Mouse (Mus musculus) embryonic facial prominence, embryonic 12.5 days (tissue): ENCODE results near the gene Snf8. TPM values are rescaled to one million over a fixed set of nuclear protein-coding genes. Genes with fewer than 3 reads are reported as not detected.
A peak's percentile ranks its signal among the peaks of the same experiment; 100 is the strongest.

Source experiments
- ATAC-seq: fragments of 200-750 bp; cut with Nextera tagmentation; 2 replicates; pipeline ENCODE4 v1.8.0; 2017; ENCODE audit not compliant: insufficient number of reproducible peaks, insufficient read depth, low FRiP score, low TSS enrichment
- H3K27ac ChIP-seq: fragments of 300-500 bp; sonication (generic); 2 replicates; pipeline ENCODE4 v1.5.1; 2016; ENCODE audit warnings: mild to moderate bottlenecking
- H3K27me3 ChIP-seq: fragments of 300-500 bp; sonication (generic); 2 replicates; pipeline ENCODE4 v1.6.1; 2016; ENCODE audit warnings: mild to moderate bottlenecking, moderate library complexity
- H3K36me3 ChIP-seq: fragments of 300-500 bp; sonication (generic); 2 replicates; pipeline ENCODE4 v1.6.1; 2016; ENCODE audit warnings: mild to moderate bottlenecking
- H3K4me1 ChIP-seq: fragments of 300-500 bp; sonication (generic); 2 replicates; pipeline ENCODE4 v1.6.1; 2016
- H3K4me2 ChIP-seq: fragments of 300-500 bp; sonication (generic); replicated peaks from 2 replicates; pipeline ENCODE4 v1.6.1; 2016; ENCODE audit warnings: mild to moderate bottlenecking, moderate library complexity
- H3K4me3 ChIP-seq: fragments of 300-500 bp; sonication (generic); 2 replicates; pipeline ENCODE4 v1.5.1; 2016; ENCODE audit warnings: mild to moderate bottlenecking
- H3K9ac ChIP-seq: fragments of 300-500 bp; sonication (generic); 2 replicates; pipeline ENCODE4 v1.6.1; 2016; ENCODE audit warnings: mild to moderate bottlenecking, moderate library complexity
- H3K9me3 ChIP-seq: fragments of 300-500 bp; sonication (generic); 2 replicates; pipeline ENCODE4 v1.6.1; 2016; ENCODE audit warnings: mild to moderate bottlenecking, moderate library complexity
- WGBS: fragments of 180-500 bp; shearing (Covaris S2); methylation state at CpG from one replicate; pipeline ENCODE4 v1.1.7; 2016; 5-methylcytosine and 5-hydroxymethylcytosine counted together
- polyA plus RNA-seq: library from polyadenylated mRNA; unstranded; fragments of >200 nt; fragmentation: Nextera tagmentation; extraction: Ambion mirVana; gene quantifications from 2 replicates; pipeline ENCODE4 v1.2.1, GENCODE M21; 2016

Snf8 gene
- polyA plus RNA-seq, 1 experiment from 2014 or later = 106 TPM

DNA sequence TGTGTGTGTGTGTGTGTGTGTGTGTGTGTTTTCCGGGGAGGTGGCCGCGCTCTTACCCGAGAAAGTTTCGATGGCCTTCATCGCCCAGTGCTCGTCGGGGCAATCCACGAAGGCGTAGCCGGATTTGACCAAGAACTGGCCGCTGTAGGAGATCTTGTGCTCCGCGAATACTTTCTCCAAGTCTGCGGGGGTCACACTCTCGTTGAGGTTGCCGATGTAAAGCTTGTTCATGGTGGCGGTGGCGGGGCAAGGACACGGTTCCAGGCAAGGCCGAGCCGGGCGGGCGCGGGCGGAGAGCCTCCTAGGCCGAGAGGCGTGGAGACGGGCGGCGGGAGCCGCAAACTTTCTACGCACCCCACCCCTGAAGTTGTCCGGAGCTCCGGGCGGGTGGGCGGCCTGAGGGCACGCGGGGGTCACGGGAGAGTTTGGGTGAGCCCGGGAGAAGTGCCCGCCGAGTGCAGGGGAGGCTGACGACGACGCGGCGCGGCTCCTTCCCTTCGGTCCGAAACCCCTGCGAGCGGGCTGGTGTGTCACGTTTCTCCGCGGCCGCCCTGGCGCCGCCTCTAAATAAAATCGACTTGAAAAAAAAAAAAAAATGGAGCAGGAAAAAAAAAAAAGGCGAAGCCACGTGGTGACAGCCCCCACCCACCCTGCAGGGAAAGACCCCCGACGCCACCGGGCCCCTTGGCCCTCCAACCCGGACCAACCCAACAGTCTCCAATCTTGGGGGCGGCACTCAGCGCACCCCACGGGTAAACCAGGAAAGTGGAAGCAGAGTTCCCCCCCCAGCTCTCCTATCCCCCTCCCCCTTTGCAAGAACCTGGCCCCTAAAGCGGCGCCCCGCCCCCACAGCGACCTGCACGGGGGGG is 29.0 kb upstream of the Snf8 start, which contains the start of gene Igf2bp1:
Gene Igf2bp1 (minus strand): TSS at position 538 of the 869 bp plus-strand sequence.
- ATAC-seq = peak; percentile 63
- Histone ChIP-seq H3K9me3 (no peaks in the 10 kb centered on the region), H3K27ac (peak within 1 kb of the TSS; percentile 98), H3K4me2 (peak within 1 kb of the TSS; percentile 96), H3K4me3 (peak within 1 kb of the TSS; percentile 86), H3K27me3 (no peaks in the 10 kb centered on the region), H3K36me3 (no peaks in the 10 kb centered on the region), H3K4me1 (peaks cover 23% of the 10 kb centered on the region), H3K9ac (peak within 1 kb of the TSS; percentile 95)
- under 1% methylated on average over 69 of the region's 74 CpGs for WGBS

DNA sequence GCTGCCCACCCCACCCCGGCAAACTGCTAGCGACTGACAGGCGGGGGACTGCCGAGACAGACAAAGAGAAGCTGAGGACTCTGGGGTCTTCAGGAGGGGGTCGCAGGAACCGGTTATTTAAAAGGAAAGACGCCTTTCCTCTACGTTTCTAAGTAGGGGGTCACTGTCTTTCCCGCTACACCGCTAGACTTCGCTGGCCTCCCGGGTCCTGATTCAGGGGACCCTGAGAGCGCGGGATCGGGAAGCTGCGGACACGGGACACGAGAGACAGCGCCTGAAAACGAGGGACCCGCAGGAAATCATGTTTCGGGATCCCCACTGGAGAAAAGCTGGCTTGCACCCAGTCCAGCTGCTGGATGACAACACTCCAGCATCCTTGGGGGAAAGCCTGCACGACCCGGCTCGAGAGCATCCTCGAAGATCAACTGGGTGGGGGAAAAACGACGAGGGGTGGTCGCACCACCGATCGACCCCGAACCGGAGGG is 28.3 kb upstream of the Snf8 start:
- H3K4me2 ChIP-seq = peak overlapping the region; percentile 96
- no peaks in the 10 kb centered on the region for H3K36me3 ChIP-seq
- H3K4me3 ChIP-seq = peak overlapping the region; percentile 86
- H3K27ac ChIP-seq = peak overlapping the region; percentile 98
- peak overlapping the region; percentile 95 for H3K9ac ChIP-seq
- no peaks in the 10 kb centered on the region for H3K27me3 ChIP-seq
- 0 out of 2 replicates have a peak, but pooled peaks have one; percentile 25 for ATAC-seq
- no peaks in the 10 kb centered on the region for H3K9me3 ChIP-seq
- under 1% methylated on average over 33 of the region's 33 CpGs for WGBS
- H3K4me1 ChIP-seq = peaks cover 18% of the 10 kb centered on the region

DNA sequence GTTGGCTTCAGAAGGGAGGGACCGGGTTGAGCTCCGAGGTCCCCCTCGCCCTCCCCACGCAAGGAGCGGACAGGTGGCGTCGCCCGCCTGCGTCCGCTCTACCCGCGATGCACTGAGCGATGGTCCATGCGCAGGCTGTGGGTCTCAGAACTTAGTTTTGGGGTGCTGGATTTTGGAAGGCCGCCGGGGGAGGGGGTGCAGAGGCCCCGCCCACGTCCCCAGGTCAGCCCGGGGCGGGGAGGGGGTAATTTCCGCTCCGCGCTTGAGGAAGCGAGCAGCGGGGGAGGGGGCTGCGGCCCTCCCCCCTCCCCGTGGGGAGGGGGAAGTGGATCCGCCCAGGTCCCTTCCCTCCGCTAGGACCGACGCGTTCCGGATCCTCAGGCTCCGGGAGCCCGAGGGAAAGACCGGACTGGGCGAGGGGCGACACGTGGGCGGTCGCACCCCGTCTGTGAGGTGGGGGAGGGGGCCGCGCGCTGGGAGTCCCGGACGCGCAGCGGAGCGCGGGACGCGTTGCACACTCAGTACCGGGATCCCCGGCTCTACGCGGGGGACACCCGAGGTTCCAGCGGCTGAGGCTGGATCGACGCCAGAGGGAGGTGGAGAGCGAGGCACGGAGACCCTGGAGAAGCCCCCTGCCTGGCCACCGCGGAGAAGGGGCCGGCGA is 27.7 kb upstream of the Snf8 start:
- under 1% methylated on average over 65 of the region's 67 CpGs for WGBS
- ATAC-seq = peak; percentile 67

DNA sequence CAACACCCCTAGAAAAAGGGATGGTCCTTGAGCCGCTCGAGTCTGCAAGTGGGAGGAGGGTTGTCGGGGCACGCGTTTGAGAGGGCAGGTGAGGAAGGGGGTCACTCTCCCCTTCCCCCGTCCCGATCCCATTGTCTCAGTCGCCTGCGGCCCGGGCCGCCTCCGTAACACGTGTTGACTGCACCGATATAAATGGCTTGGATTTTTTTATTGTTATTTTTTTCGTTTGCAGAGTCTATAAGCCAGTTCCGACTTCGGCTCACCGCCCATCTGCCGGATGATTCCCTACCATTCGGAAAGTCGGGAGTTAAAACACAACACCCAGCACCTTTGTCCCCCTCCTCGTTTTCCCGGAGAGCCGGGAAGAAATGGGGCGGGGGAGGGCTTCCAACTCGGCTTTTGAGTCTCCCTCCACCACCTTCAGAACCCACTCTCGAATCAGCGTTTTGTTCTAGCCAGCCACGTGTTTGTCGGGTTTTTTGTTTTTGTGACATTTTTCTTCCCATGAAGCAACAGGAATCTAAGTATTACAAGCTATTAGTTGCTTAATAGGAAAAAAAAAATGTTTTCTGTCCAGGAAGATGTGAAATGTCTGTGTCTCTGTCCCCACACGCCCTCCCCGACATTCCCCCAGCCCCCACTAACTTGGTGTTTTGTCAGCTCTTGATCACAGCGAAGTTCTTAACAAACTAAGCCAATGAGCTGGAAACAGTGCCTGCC is 27.0 kb upstream of the Snf8 start:
- under 1% methylated on average over 33 of the region's 33 CpGs for WGBS
- no peaks in the 10 kb centered on the region for H3K27me3 ChIP-seq
- no peaks in the 10 kb centered on the region for H3K36me3 ChIP-seq
- H3K4me3 ChIP-seq = peak overlapping the region; percentile 86
- ATAC-seq = 0 out of 2 replicates have a peak, but pooled peaks have one; percentile 42
- peak overlapping the region; percentile 98 for H3K27ac ChIP-seq
- H3K9me3 ChIP-seq = no peaks in the 10 kb centered on the region
- peak overlapping the region; percentile 96 for H3K4me2 ChIP-seq
- peak overlapping the region; percentile 95 for H3K9ac ChIP-seq
- H3K4me1 ChIP-seq = peaks cover 6% of the 10 kb centered on the region

More for the DNA sequence above, 27.7 kb upstream of the Snf8 start:
- peak overlapping the region; percentile 96 for H3K4me2 ChIP-seq
- H3K27ac ChIP-seq = peak overlapping the region; percentile 98
- no peaks in the 10 kb centered on the region for H3K9me3 ChIP-seq
- H3K4me1 ChIP-seq = peaks cover 12% of the 10 kb centered on the region
- no peaks in the 10 kb centered on the region for H3K36me3 ChIP-seq
- H3K9ac ChIP-seq = peak overlapping the region; percentile 95
- no peaks in the 10 kb centered on the region for H3K27me3 ChIP-seq
- H3K4me3 ChIP-seq = peak overlapping the region; percentile 86

DNA sequence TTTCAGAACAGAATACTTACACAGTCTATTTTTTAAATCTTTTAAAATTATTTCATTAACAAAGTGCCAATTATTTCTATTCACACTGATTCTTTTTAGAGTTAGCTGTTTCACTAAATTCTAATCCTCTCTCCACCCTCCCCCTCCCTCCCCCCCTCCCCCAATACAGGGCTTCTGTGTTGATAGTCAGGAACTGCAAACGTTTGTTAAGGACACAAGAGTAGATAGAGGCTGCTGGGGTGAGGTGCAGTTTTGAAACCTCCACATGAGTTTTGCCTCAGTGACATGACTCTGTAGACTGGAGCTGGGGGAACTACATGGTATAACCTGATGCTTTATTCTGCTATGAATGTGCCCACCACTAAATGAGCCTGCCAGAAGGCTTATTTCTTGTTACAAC is 25.9 kb upstream of the Snf8 start:
- Histone ChIP-seq H3K4me3 (no peak overlapping the region), H3K4me1 (0 out of 2 replicates have a peak, but pooled peaks cover 3% of the 10 kb centered on the region), H3K27me3 (no peaks in the 10 kb centered on the region), H3K9me3 (no peaks in the 10 kb centered on the region), H3K9ac (no peak overlapping the region), H3K27ac (no peak overlapping the region), H3K4me2 (no peak overlapping the region), H3K36me3 (no peaks in the 10 kb centered on the region)
- WGBS = 0% methylated on average over 1 of the region's 1 CpGs
- ATAC-seq = no peak

DNA sequence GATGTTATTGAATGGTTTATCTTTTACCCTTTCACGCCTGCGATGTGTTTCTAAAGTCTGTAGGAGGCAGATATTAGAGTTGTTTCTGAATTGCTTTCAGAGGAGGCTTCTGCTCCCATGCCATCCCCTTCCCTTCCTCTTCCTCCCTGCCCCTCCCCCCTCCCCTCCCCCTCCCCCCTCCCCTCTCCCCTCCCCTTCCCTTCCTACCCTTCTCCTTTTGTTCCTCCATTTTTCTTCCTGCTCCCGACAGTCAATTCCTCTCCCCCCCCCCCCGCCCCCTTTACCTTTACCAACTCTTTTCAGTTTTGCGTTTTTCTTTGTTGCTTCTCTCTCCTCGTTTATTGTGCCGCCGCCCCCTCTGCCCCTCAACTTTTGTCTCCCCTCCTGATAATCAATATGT is 22.7 kb upstream of the Snf8 start:
- no peaks in the 10 kb centered on the region for H3K27me3 ChIP-seq
- no peak overlapping the region for H3K9ac ChIP-seq
- 0 out of 2 replicates have a peak overlapping the region, but pooled peaks have one; percentile 9 for H3K4me3 ChIP-seq
- no peaks in the 10 kb centered on the region for H3K36me3 ChIP-seq
- H3K4me2 ChIP-seq = peak overlapping the region; percentile 38
- 7% methylated on average over 5 of the region's 8 CpGs for whole genome bisulfite sequencing
- no peaks in the 10 kb centered on the region for H3K9me3 ChIP-seq
- no peak for ATAC-seq
- H3K4me1 ChIP-seq = 0 out of 2 replicates have a peak, but pooled peaks cover 3% of the 10 kb centered on the region
- no peak overlapping the region for H3K27ac ChIP-seq

DNA sequence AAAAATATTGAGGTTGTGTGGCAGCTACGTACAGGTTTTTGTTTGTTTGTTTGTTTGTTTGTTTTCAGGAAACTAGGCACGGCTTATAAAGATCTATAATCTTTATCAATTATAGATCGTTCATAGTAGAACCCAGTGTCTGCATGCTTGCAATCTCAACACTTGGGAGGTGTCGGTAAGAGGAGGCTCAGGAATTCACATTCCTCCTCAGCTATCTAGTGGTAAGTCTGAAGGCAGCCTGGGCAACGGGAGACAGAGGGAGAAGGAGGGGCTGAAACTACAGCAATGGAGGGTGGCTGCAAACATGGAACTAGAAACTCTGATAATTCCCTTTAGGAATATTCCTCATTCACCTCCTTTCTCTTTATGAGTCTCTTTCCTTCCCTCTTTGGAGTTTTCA is 19.3 kb upstream of the Snf8 start:
- Histone ChIP-seq H3K27me3 (no peaks in the 10 kb centered on the region), H3K27ac (no peak overlapping the region), H3K4me2 (no peak overlapping the region), H3K4me1 (peaks cover 5% of the 10 kb centered on the region; the same call in 1 of the 2 replicates), H3K36me3 (no peaks in the 10 kb centered on the region), H3K4me3 (no peak overlapping the region), H3K9me3 (no peaks in the 10 kb centered on the region), H3K9ac (no peak overlapping the region)
- WGBS = 47% methylated on average over 5 of the region's 5 CpGs
- no peak for ATAC-seq

DNA sequence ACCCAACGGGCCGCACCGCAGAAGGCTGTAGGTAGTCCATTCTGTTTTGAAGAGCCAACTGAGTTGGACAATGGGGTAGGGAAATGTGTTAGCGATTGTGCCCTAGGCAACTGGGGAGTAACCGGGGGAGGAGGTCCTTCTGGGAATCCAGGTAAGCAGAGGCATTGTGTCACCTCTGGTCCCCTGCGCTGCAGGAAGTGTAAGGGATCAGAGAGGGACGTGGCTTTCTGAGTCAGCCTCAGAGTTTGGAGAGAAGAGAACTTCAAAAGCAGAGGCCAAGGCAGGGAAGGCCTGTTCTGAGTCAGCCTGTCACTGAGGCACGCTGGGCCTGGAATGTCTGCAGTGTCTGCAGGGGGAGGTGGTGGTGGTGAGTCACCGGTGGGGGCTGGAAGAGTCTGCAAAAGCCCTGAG is 16.7 kb upstream of the Snf8 start:
- ATAC-seq = no peak
- no peak overlapping the region for H3K27ac ChIP-seq
- H3K36me3 ChIP-seq = no peaks in the 10 kb centered on the region
- H3K9ac ChIP-seq = no peak overlapping the region
- H3K4me3 ChIP-seq = no peak overlapping the region
- peaks cover 5% of the 10 kb centered on the region; the same call in 1 of the 2 replicates for H3K4me1 ChIP-seq
- H3K9me3 ChIP-seq = no peaks in the 10 kb centered on the region
- H3K27me3 ChIP-seq = no peaks in the 10 kb centered on the region
- H3K4me2 ChIP-seq = no peak overlapping the region
- 8% methylated on average over 9 of the region's 9 CpGs for WGBS

DNA sequence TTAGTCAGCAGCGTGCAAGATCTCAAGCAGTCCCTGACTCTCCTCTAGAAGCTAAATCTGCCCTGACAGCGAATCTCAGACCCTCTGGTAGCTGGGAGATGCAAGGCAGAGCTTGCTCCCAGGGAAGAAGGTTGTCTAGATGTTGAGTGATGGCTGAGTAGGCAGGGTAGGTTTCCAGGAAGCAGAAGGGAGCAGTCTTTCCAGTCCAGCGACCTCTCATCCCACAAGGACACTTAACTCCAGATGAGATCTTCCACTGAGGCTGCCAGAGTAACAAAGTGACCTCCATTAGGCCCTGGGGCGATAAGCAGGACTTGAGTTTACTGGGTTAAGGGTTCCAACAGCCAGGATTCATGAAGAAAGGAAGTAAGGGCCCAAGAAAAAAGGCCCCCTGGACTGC is 14.1 kb upstream of the Snf8 start:
- no peak overlapping the region for H3K27ac ChIP-seq
- no peaks in the 10 kb centered on the region for H3K36me3 ChIP-seq
- H3K9me3 ChIP-seq = no peaks in the 10 kb centered on the region
- no peak overlapping the region for H3K4me3 ChIP-seq
- H3K9ac ChIP-seq = no peak overlapping the region
- no peak for ATAC-seq
- H3K4me2 ChIP-seq = no peak overlapping the region
- 58% methylated on average over 4 of the region's 4 CpGs for WGBS
- peaks cover 5% of the 10 kb centered on the region; the same call in 1 of the 2 replicates for H3K4me1 ChIP-seq
- H3K27me3 ChIP-seq = no peaks in the 10 kb centered on the region

DNA sequence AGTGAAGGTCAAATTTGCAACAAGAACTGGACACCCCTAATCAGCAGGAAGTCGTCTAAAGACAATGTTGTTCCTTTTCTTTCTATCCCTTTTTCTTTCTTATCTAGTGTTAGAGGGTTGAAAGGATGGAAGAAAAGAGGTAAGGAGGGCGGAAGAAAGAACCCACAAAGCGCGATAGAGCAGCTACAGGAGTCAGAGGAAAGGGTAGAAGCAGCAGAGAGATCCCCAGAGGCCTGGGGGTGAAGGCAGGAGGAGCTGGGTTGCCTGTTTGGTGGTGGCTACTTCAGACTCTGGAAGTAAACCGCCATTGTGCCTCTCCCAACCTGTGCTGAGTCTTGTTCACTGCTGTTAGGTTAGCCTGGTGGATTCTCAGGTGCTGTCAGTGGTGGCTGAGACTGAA is 6.6 kb upstream of the Snf8 start:
- 58% methylated on average over 5 of the region's 5 CpGs for WGBS
- no peaks in the 10 kb centered on the region for H3K4me1 ChIP-seq
- H3K4me3 ChIP-seq = no peak overlapping the region
- no peaks in the 10 kb centered on the region for H3K36me3 ChIP-seq
- H3K27ac ChIP-seq = no peak overlapping the region
- H3K9me3 ChIP-seq = no peaks in the 10 kb centered on the region
- no peak for ATAC-seq
- peaks cover 3% of the 10 kb centered on the region; the same call in 1 of the 2 replicates for H3K27me3 ChIP-seq
- H3K4me2 ChIP-seq = no peak overlapping the region
- H3K9ac ChIP-seq = no peak overlapping the region

DNA sequence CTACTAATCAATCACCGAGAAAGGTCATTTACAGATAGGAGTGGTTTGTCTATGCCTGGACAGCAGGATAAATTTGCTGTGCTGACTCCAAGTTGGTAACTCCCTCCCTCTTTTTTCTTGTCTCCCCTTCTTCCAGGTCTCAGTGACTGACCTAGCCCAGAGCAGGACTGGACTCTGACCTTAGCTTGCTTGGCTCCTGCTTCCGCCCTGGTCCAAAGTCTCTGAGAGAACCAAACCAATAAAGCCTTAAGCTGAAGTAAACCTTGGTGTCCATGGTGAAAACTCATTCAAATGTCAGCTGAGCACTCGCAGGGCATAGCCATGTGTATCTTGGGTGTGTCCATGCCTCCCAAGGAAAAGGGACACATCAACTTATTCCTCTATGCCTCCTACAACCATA is 4.1 kb upstream of the Snf8 start:
- Histone ChIP-seq H3K4me1 (peaks cover 8% of the 10 kb centered on the region; the same call in 1 of the 2 replicates), H3K36me3 (no peaks in the 10 kb centered on the region), H3K27ac (no peak overlapping the region), H3K4me3 (no peak overlapping the region), H3K9me3 (no peaks in the 10 kb centered on the region), H3K4me2 (no peak overlapping the region), H3K27me3 (peaks cover 3% of the 10 kb centered on the region; the same call in 1 of the 2 replicates), H3K9ac (no peak overlapping the region)
- 91% methylated on average over 3 of the region's 3 CpGs for WGBS
- ATAC-seq = no peak
